Mouse (Mus musculus) urinary bladder, postnatal 4 days (tissue): ENCODE measurements at regions not wholly inside any gene's neighbourhood (a gene's known extent, or its start where the extent isn't known, plus 50 kb on each side); places are given as distances from the start of the nearest gene placed in this dataset.

Source experiments
- DNase-seq, 2 experiments: peaks; one replicate each; pipeline ENCODE4 v3.0.0; 2021 to 2022; ENCODE audit warnings: low spot score in 2 of 2

- DNase-seq: no peak
These were observed 156.3 kb downstream of the Grm4 start for GRCm38 (mm10) chr17:27364899-27365298.

GRCm38 (mm10) chr17:27364338-27364737 lies 156.9 kb downstream of the Grm4 start:
- DNase-seq: no peak

GRCm38 (mm10) chr17:27363911-27364310 lies 157.3 kb downstream of the Grm4 start:
- DNase-seq: no peak

GRCm38 (mm10) chr17:27362221-27362620 lies 158.0 kb upstream of the Lemd2 start:
- no peak for DNase-seq

- no peak for DNase-seq
These were observed 157.1 kb upstream of the Lemd2 start for GRCm38 (mm10) chr17:27361362-27361761.

- DNase-seq: no peak
These were observed 152.6 kb upstream of the Lemd2 start for GRCm38 (mm10) chr17:27356862-27357261.

- DNase-seq: no peak
These were observed 151.4 kb upstream of the Lemd2 start for GRCm38 (mm10) chr17:27355717-27356116.

- DNase-seq: no peak
These were observed 150.8 kb upstream of the Lemd2 start for GRCm38 (mm10) chr17:27355056-27355455.

GRCm38 (mm10) chr17:27349911-27350310 lies 145.6 kb upstream of the Lemd2 start:
- no peak for DNase-seq

GRCm38 (mm10) chr17:27349432-27349831 lies 145.2 kb upstream of the Lemd2 start:
- no peak for DNase-seq

- DNase-seq: no peak
These were observed 138.0 kb upstream of the Lemd2 start for GRCm38 (mm10) chr17:27341952-27342890.

GRCm38 (mm10) chr17:27339823-27340222 lies 135.6 kb upstream of the Lemd2 start:
- no peak for DNase-seq

- DNase-seq: no peak
These were observed 135.0 kb upstream of the Lemd2 start for GRCm38 (mm10) chr17:27339261-27339660.

- DNase-seq: no peak
These were observed 131.4 kb upstream of the Lemd2 start for GRCm38 (mm10) chr17:27335621-27336020.

GRCm38 (mm10) chr17:27333593-27333992 lies 129.3 kb upstream of the Lemd2 start:
- DNase-seq: no peak

GRCm38 (mm10) chr17:27333141-27333540 lies 128.9 kb upstream of the Lemd2 start:
- DNase-seq: no peak

- DNase-seq: no peak
These were observed 127.8 kb upstream of the Lemd2 start for GRCm38 (mm10) chr17:27332076-27332475.

- no peak for DNase-seq
These were observed 127.4 kb upstream of the Lemd2 start for GRCm38 (mm10) chr17:27331630-27332029.

- peak in 1 of 2 experiments; percentile 30 for DNase-seq
These were observed 125.5 kb upstream of the Lemd2 start for GRCm38 (mm10) chr17:27329791-27330190.

GRCm38 (mm10) chr17:27329183-27329582 lies 124.9 kb upstream of the Lemd2 start:
- no peak for DNase-seq

- DNase-seq: peak; percentile 85 to 92
These were observed 120.8 kb upstream of the Lemd2 start for GRCm38 (mm10) chr17:27325002-27325460.

- peak in 1 of 2 experiments; percentile 59 for DNase-seq
These were observed 119.2 kb upstream of the Lemd2 start for GRCm38 (mm10) chr17:27323513-27323912.

- DNase-seq: no peak
These were observed 118.7 kb upstream of the Lemd2 start for GRCm38 (mm10) chr17:27322891-27323509.
